Mouse (Mus musculus) heart, embryonic 13.5 days (tissue): ENCODE data around the gene Lgals9. TPM values are rescaled to one million over a fixed set of nuclear protein-coding genes. Genes with fewer than 3 reads are reported as not detected.
"Not testable (repeated sequence)": the region's sequence is repeated elsewhere in the genome, so short reads cannot be mapped to it uniquely, and the experiment has no call there.

ENCODE experiments used
- ATAC-seq: fragments of 200-750 bp; cut with Nextera tagmentation; 2 replicates; pipeline ENCODE4 v1.8.0; 2017; ENCODE audit warnings: moderate TSS enrichment; ENCODE audit not compliant: insufficient number of reproducible peaks, low FRiP score, low TSS enrichment; ENCODE audit errors: extremely low read depth
- H3K27ac ChIP-seq: fragments of 300-500 bp; sonication (generic); replicated peaks from 2 replicates; pipeline ENCODE4 v1.5.1; 2015; ENCODE audit warnings: moderate library complexity, mild to moderate bottlenecking, inconsistent platforms
- H3K27me3 ChIP-seq: fragments of 300-500 bp; sonication (generic); replicated peaks from 2 replicates; pipeline ENCODE4 v1.6.1; 2015; ENCODE audit warnings: mild to moderate bottlenecking, inconsistent platforms
- H3K36me3 ChIP-seq: fragments of 300-500 bp; sonication (generic); 2 replicates; pipeline ENCODE4 v1.6.1; 2015; ENCODE audit warnings: mild to moderate bottlenecking, inconsistent platforms
- H3K4me1 ChIP-seq: fragments of 300-500 bp; sonication (generic); 2 replicates; pipeline ENCODE4 v1.6.1; 2015; ENCODE audit warnings: inconsistent platforms
- H3K4me2 ChIP-seq: fragments of 300-500 bp; sonication (generic); 2 replicates; pipeline ENCODE4 v1.6.1; 2015; ENCODE audit warnings: inconsistent platforms, mild to moderate bottlenecking, moderate library complexity
- H3K4me3 ChIP-seq: fragments of 300-500 bp; sonication (generic); 2 replicates; pipeline ENCODE4 v1.5.1; 2015; ENCODE audit warnings: moderate library complexity, mild to moderate bottlenecking, inconsistent platforms
- H3K9ac ChIP-seq: fragments of 300-500 bp; sonication (generic); 2 replicates; pipeline ENCODE4 v1.6.1; 2015; ENCODE audit warnings: inconsistent platforms, mild to moderate bottlenecking, moderate library complexity
- H3K9me3 ChIP-seq: fragments of 300-500 bp; sonication (generic); 2 replicates; pipeline ENCODE4 v1.6.1; 2016; ENCODE audit warnings: inconsistent platforms
- WGBS: fragments of 180-500 bp; shearing (Covaris S2); methylation state at CpG from one replicate; pipeline ENCODE4 v1.1.7; 2015; ENCODE audit warnings: mixed read lengths; 5-methylcytosine and 5-hydroxymethylcytosine counted together
- polyA plus RNA-seq: library from polyadenylated mRNA; unstranded; fragments of >200 nt; fragmentation: Nextera tagmentation; extraction: Ambion mirVana; gene quantifications from 2 replicates; pipeline ENCODE4 v1.2.1, GENCODE M21; 2015

Gene Lgals9
- polyA plus RNA-seq, 1 experiment from 2014 or later, result 60.2 TPM

DNA sequence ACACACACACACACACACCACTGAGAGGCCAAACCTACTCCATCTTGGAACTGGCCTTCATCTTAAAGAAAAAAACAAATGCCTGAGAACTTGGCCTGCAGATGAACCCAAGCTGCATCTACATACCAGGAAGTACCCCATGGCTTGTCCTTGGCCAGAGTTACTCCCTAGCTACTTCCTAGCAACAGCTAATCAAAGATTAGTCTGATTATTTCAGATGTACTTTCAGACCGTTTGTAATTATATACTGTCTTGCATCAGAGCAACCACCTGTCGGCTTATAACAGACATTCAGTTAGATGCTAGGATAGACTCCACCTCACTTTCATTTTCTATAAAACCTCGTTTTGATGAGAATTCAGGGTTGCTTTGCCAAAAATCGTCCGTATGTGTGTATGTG lies 21.7 kb upstream of the Lgals9 start:
- ATAC-seq, result no peak
- Histone ChIP-seq H3K27me3 (no peaks in the 10 kb centered on the region), H3K27ac (no peak overlapping the region), H3K36me3 (no peaks in the 10 kb centered on the region), H3K4me3 (no peak overlapping the region), H3K4me1 (peaks cover 21% of the 10 kb centered on the region), H3K4me2 (no peak overlapping the region), H3K9me3 (no peaks in the 10 kb centered on the region), H3K9ac (no peak overlapping the region)
- WGBS, result 61% methylated on average over 5 of the region's 5 CpGs

DNA sequence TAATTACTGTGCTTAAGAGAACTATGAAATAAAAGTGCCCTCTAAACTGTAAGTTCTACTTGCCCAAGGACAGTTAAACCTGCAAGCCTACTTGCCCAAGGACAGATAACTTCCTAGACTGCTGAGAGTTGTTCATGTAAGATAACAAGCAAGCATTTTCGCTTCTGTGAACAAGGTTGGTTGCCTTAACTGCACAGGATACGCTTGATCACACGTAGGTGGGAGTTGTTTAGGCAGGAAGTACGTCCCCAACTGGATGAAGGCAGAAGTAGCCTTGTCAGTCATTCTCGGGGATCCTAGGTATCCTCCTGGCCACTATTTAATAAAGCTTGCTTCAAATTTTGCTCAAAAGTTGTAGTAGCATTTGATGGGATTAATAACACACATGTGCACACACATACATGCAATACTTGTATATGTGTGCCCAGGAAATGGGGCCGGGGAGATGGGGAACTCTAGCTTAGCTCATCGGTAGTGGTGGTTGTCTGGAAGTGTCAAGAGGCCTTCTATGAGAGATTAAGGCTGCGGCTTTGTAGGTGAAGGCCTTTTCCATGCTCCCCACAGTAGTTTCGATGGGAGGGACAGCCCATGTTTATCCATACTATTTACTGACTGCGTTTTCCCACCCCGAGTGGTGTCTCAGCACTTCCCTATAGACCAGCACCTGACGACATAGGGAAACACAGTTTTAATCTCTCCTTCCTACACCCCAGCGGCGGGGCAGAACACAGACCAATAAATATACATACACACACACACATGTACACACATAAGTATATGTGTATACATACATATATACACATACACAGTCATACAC lies 21.0 kb upstream of the Lgals9 start:
- 72% methylated on average over 14 of the region's 14 CpGs for WGBS
- Histone ChIP-seq H3K4me2 (no peak overlapping the region), H3K27me3 (no peaks in the 10 kb centered on the region), H3K27ac (no peak overlapping the region), H3K9me3 (no peaks in the 10 kb centered on the region), H3K9ac (no peak overlapping the region), H3K4me1 (peaks cover 21% of the 10 kb centered on the region), H3K4me3 (no peak overlapping the region), H3K36me3 (no peaks in the 10 kb centered on the region)
- no peak for ATAC-seq

DNA sequence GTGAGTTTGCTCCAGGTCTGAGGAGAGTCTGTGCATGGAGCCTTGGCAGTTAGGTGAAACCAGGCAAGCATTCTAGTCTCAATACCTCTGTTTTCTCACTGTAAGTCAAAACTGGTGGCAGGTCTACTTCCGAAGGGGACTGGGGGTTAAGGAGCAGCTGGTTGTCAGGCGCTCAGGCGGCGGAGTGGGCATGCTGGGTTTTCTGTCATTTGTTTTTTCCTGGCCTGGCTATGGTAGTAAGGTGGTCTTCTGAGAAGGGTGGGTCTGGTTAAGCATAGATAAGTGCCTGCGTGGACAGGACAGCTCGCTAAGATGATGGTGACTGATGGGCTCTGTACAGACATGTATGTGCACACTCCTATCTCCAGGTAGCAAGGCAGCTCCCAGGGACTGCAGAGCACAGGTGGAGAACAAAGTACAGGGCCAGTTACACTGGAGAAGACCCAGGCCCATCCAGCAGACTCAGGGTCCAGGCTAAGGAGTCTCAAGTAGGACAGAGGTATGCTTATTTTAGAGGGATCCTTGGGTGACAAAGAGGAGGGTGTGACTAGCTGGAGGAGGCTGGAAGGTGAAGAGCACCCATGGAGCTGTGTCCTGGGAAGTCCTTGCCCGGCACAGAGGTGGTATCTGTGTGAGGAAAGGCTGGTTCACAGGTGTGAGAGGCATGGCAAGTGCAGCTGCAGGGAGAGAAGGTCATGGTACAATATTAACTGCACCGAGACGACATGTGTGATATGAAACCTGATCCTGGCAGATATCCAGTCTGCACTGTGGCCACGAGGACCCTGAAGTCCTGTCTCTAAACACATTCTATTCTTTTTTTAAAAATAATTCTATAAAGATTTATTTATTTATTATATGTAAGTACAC lies 19.3 kb upstream of the Lgals9 start:
- no peak overlapping the region for H3K4me2 ChIP-seq
- no peak overlapping the region for H3K9ac ChIP-seq
- peak overlapping the region; percentile 79 for H3K27ac ChIP-seq
- no peak overlapping the region for H3K4me3 ChIP-seq
- no peaks in the 10 kb centered on the region for H3K36me3 ChIP-seq
- ATAC-seq, result no peak
- 69% methylated on average over 10 of the region's 10 CpGs for WGBS
- no peaks in the 10 kb centered on the region for H3K27me3 ChIP-seq
- H3K9me3 ChIP-seq, result no peaks in the 10 kb centered on the region
- H3K4me1 ChIP-seq, result peaks cover 21% of the 10 kb centered on the region

DNA sequence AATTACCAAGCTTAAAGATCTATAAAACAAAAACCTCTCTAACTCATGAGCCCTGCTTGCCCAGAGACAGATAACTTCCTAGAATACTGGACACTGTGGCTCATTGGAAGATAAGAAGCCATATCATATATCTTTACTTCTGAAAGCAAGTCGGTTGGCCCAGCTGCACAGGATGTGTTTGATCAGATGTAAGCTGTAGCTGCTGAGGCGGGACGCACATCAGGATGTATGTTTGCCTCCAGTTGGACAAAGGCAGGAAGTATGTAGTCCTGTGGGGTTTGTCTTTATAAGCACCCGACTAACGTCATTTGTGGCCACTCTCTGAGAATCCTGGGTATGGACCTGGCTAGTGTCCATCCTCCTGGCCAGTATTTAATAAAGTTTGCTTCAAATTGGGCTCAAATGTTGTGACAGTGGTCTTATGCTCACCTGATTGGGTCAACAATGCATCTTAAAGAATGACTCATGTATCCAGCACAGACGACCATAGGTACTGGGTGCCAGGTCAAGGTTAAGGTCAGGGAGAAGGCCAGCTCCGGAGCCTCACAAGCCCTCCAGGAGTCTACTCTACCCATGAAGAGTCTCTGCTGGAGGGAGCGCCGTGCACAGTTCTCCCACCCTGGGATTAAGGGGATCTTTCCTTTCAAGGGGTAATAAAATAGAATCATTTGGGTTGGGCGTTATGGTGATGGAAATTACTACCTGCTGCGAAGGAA lies 18.5 kb upstream of the Lgals9 start:
- no peak overlapping the region for H3K9ac ChIP-seq
- H3K9me3 ChIP-seq, result no peaks in the 10 kb centered on the region
- H3K4me3 ChIP-seq, result no peak overlapping the region
- 62% methylated on average over 11 of the region's 11 CpGs for whole genome bisulfite sequencing
- H3K4me2 ChIP-seq, result no peak overlapping the region
- H3K27ac ChIP-seq, result peak overlapping the region; percentile 79
- H3K27me3 ChIP-seq, result no peaks in the 10 kb centered on the region
- no peak for ATAC-seq
- peaks cover 21% of the 10 kb centered on the region for H3K4me1 ChIP-seq
- no peaks in the 10 kb centered on the region for H3K36me3 ChIP-seq

DNA sequence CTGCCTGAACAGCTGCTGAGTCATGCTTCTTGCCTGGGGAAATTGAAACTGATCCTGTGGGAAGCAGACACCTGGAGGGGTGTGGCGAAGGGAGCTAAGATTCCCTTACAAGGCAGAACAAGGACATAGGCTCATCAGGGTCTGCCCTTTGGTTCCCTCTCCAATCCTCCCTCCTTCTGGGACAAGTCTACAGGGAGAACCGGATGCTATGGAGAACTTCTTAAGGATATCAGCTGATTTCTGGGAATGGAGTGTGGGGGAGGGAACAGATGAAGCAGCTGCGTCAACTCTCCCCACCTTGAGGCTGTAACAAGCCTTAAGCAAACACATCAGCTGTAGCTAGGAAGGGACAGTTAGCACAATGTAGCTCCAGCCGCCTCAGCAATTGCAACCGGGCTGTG lies 17.8 kb upstream of the Lgals9 start:
- no peak overlapping the region for H3K4me3 ChIP-seq
- 53% methylated on average over 5 of the region's 5 CpGs for WGBS
- H3K36me3 ChIP-seq, result no peaks in the 10 kb centered on the region
- no peaks in the 10 kb centered on the region for H3K27me3 ChIP-seq
- no peak for ATAC-seq
- peaks cover 21% of the 10 kb centered on the region for H3K4me1 ChIP-seq
- peaks cover under 1% of the 10 kb centered on the region; the same call in 1 of the 2 replicates for H3K9me3 ChIP-seq
- no peak overlapping the region for H3K9ac ChIP-seq
- H3K27ac ChIP-seq, result peak overlapping the region; percentile 79
- H3K4me2 ChIP-seq, result no peak overlapping the region

DNA sequence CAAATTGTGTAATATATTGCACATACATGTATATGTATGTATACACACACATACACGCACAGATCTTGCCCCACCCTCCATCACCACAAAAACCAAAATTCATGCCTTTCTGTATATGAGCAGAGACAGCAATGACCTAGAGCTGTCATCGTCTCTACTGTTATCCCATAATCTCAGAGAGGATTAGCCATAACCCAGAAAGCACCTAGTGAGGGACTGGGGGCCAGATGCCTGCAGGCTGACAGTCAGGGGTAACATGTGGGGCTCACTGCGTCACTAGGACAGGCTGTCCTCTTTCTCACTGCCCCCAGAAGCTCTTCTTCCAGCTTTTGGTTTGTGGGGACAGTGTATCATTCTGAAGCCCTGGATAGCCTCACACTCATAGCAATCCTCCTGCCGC lies 17.1 kb upstream of the Lgals9 start:
- H3K4me2 ChIP-seq, result no peak overlapping the region
- H3K9me3 ChIP-seq, result peaks cover 7% of the 10 kb centered on the region
- H3K9ac ChIP-seq, result no peak overlapping the region
- H3K27me3 ChIP-seq, result no peaks in the 10 kb centered on the region
- H3K36me3 ChIP-seq, result no peaks in the 10 kb centered on the region
- H3K4me3 ChIP-seq, result no peak overlapping the region
- no peak for ATAC-seq
- WGBS, result 83% methylated on average over 4 of the region's 4 CpGs
- H3K4me1 ChIP-seq, result peaks cover 21% of the 10 kb centered on the region
- peak overlapping the region; percentile 79; the same call in 1 of the 2 replicates for H3K27ac ChIP-seq

DNA sequence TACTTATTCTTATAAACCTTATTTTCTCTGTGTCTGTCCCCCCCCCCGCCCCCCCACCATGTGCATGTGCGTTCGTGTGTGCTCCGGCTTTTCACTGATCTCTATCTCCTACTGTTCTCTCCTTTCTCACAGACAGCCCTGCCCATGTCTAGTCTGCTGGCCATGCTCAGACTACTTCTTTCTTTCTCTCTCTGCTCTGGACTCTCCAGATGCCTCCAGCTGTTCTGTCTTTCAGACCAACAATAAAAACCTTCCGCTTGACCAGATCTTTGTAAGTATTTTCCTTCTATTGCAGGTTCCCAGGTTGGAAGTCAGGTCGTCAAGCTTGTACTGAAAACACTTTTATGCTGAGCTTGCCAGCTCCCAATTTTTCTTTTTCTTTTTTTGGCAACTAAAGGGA lies 14.4 kb upstream of the Lgals9 start:
- peaks cover 16% of the 10 kb centered on the region for H3K4me1 ChIP-seq
- H3K27ac ChIP-seq, result no peak overlapping the region
- H3K4me3 ChIP-seq, result no peak overlapping the region
- H3K9ac ChIP-seq, result no peak overlapping the region
- H3K36me3 ChIP-seq, result no peaks in the 10 kb centered on the region
- H3K27me3 ChIP-seq, result no peaks in the 10 kb centered on the region
- ATAC-seq, result no peak
- no peak overlapping the region for H3K4me2 ChIP-seq
- peaks cover 25% of the 10 kb centered on the region for H3K9me3 ChIP-seq
- WGBS, result 71% methylated on average over 6 of the region's 6 CpGs

DNA sequence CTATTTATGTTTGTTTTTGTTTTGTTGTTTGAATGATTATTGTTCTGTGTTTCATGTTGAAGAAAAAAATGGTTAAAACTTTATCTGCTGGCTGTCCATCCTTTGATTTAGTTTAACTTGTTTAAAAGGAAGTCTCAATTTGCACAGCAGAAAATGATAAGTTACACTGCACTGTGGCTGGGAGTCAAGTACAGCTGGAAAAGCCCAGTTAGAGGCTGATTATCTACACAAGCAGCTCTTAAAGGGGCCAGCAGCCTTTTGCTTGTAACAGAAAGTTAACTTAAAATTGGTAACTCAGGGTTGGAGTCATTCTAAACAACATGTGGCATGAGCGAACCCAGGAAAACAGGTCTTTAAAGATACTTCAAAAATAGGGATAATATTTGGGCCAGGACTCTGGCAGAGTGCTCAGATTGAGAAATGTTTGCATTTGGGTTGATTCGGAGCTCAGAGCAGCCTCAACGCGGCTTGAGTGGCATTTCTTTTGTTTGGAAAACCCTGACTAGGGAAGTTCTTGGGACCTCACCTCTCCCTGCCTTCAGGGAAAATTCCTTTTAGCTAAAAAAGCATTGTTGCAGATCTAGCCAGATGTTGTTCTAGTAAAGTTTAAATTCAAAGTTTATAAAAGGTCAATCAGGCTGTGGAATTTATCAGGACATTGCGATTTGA lies 6.3 kb upstream of the Lgals9 start:
- not testable (repeated sequence) for ATAC-seq
- 82% methylated on average over 5 of the region's 5 CpGs for WGBS

DNA sequence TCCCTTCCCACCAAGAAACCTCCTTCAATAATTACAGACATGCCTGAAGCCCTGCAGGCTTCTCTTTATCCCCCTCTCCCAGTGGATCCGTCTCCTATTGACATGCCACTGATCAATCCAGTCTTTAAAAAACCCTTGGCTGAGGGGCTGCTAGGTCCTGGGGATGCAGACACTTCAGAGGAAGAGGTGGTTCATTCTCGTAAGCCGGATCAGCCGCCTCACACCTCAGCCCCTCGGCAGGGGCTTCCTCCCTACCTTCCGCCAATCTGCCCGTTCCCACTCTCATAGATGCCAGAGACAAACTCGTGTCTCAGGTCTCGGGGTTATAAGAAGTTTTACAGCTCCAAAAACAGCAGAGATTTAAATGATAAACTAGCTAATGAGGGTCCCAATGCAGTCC lies 5.3 kb upstream of the Lgals9 start:
- Histone ChIP-seq H3K4me1 (peaks cover 3% of the 10 kb centered on the region), H3K36me3 (no peaks in the 10 kb centered on the region), H3K27me3 (no peaks in the 10 kb centered on the region), H3K4me2 (no peak overlapping the region), H3K4me3 (no peak overlapping the region), H3K27ac (no peak overlapping the region), H3K9me3 (peaks cover 14% of the 10 kb centered on the region; the same call in 1 of the 2 replicates), H3K9ac (no peak overlapping the region)
- ATAC-seq, result no peak
- 82% methylated on average over 9 of the region's 9 CpGs for WGBS

More for the DNA sequence above, 6.3 kb upstream of the Lgals9 start:
- not testable (repeated sequence) for H3K36me3 ChIP-seq, H3K27me3 ChIP-seq, H3K4me2 ChIP-seq, H3K27ac ChIP-seq, H3K4me1 ChIP-seq, H3K9ac ChIP-seq, H3K4me3 ChIP-seq
- peaks cover 23% of the 10 kb centered on the region; the same call in 1 of the 2 replicates for H3K9me3 ChIP-seq

DNA sequence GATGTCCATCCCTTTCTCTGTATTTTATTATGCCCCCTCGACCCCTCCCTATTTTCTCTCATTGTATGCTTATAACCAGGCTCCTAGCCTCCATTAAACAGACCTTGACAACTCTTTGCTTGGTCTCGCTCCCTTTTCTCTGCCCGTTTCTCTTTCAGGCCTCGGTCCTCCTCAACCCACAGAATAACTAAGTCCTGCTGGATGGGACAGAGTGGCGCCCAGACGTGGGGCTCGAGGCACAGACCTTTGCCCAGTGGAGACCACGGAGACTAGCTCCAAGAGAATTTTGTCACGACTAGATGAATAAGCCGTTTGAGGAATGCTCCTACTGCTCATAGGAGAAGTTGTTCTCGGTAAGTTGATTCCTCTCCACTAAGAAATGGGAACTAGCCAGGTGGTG lies 4.5 kb upstream of the Lgals9 start:
- not testable (repeated sequence) for H3K4me1 ChIP-seq, H3K9ac ChIP-seq, H3K36me3 ChIP-seq, H3K27ac ChIP-seq, H3K4me3 ChIP-seq, ATAC-seq, H3K27me3 ChIP-seq, H3K4me2 ChIP-seq
- H3K9me3 ChIP-seq, result peaks cover 14% of the 10 kb centered on the region; the same call in 1 of the 2 replicates
- WGBS, result 89% methylated on average over 11 of the region's 11 CpGs
